Mouse (Mus musculus) neutrophil, adult 5-6 weeks (primary cell): Measurements from ENCODE around the gene Tle3. TPM values are rescaled to one million over a fixed set of nuclear protein-coding genes. Genes with fewer than 3 reads are reported as not detected.

ENCODE experiments used
- ATAC-seq: fragments of 151-379, 151-347 bp; 2 replicates; pipeline ENCODE4 v1.8.0; 2017; ENCODE audit warnings: mild to moderate bottlenecking, moderate TSS enrichment; ENCODE audit not compliant: insufficient number of reproducible peaks, poor library complexity, low FRiP score, severe bottlenecking; ENCODE audit errors: extremely low read depth
- total RNA-seq: library from RNA; stranded (forward); fragments of 200-1000 nt; gene quantifications from 2 replicates; pipeline ENCODE4 v1.2.3, GENCODE M21; 2017

Gene Tle3
- total RNA-seq, 1 experiment from 2014 or later, result 232 TPM

DNA sequence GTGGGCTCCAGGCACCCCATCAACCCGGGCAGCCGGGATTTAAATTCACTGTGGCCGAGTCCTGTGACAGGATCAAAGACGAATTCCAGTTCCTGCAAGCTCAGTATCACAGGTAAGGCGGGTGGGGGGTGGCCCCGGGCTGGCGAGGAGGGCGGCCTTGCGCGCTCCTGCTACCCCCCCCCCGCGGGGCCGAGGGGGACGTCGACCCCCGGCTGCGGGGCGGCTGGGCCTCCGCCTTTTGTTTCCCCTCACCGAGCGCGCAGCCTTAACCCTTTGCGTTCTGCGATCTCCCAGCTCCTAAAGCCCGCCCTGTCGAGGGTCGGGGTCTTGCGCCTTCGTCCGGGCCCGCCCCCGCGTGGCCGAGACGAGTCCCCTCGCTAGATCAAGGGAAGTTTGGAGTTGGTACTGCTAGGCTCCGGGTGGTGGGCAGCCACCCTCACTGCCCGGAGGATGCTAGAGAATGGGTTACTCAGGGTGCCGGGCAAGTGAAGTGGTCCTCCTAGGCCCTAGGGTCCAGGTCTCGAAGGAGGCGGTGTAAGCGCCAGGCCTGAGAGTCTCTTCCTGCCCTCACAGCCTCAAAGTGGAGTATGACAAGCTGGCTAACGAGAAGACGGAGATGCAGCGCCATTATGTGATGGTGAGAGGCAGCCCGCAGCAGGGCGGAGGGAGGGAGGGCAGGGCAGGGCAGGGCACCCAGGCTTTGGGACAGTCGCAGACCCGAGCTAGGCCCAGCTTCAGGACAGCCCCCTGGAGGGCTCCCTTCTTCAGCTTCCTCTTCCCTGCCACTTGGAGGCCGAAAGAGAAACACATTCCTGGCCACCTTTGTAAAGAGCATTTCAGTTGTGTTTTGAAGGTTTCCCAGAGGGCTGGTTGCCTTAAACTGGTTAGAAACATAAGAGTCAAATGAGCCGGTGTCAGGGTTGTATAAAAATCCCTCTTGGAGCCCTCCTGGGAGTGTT is 2.1 kb downstream of the Tle3 start:
- no peak for ATAC-seq

DNA sequence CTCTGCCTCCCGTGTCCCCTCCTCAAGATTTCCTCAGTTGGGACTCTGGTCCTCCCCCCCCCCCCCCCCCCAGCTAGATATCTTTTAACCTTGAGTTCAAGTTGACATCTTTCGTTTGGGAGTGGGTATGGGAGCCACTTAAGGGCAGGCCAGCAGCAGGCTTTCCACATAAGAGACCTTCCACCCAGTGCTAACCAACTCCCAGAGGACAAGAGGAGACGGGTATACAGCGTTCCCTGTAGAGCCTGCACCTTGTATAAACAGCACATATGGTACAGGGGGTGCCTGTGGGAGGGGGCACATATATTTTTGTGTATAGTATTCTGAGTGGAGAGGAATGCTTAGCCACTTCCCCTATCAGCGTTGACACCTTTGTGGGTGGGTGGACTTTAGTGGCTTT is 2.8 kb downstream of the Tle3 start:
- ATAC-seq, result no peak

DNA sequence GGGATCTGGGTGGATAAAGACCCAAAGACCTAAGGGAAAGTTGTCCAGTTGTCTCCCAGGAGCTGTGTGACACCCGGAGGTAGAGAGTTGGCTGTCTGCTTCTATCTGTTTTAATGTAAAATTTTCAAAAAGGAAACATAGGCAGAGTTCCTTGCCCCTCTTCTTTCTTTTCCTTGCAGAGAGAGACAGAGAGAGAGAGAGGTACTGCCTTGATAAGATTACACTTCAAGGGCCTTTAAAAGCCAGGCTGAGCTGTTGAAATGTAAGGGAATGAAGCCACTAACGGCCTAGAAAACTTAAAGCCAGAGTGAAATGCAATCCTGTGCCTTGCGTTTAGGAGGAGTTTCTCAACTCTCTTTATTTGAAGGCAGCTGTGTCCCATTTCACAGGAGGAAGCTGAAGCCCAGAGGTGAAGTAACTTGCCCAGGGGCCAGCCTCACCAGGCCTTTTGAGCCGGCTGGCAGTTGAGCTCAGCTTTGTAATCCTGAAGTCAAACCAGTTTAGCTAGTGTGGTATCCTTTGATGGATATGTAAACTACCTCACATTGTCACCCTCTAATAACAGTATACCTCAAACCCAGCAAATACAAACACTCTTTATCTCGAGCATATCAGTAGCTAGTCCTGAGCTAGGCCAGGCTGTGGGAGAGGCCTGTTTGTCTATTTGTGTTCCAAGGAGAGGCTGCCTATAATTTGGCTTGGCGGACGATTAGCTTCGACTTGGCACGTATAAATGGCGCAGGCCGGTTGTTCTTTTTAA is 3.8 kb downstream of the Tle3 start:
- ATAC-seq, result no peak

DNA sequence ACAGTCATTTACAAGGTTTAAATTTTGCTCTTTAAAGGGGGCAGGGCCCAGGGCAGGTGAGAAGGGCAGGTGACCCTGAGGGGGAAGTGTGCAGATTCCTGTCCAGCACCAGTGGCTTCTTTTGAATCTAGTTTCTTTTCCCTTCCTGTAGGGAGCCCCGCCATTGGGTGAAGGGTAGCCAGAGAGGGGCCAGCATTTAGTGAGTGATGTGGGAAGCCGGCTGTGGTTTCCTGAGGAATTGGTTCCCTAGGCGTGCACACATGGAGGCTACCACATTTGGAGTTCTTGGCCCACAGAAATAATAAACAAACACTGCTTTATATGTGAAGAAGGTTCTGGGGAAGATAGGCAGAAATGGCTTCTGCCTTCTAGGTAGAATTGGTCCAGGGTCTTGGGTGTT is 4.5 kb downstream of the Tle3 start:
- ATAC-seq, result no peak

DNA sequence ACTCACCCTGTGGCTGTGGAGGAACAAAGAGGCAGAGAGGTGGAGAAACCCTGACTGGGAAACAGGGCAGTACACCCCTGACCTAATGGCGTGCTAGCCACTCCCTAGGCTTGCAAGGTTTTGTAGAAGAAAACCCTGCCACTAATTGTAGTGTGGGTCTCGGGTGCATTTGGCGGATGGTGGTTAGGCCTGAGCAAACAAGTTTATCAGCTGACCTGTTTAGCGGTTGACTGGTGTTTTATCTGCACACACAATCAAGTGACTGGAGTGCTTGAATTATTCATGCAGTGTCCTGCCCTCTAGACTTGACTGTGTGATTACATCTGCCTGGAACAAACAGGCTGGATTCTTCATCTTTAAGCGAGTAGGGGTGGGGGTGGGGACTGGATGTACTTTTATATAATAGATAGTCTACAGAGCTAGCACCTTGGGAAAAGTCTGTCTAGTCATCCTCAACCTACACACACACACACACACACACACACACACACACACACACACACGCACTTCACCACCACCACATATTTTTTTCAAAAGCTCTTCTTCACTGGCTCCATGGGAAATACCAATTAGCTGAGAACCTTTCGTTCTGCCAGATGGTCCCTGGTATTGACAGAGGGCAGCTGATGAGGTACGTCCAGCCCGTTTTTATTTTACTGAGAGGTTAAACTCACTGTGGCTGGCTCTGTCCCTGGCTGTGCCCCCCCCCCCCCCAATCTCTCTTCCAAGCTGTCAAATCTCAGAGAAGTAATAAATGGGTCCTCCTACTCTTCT is 5.7 kb downstream of the Tle3 start:
- no peak for ATAC-seq

DNA sequence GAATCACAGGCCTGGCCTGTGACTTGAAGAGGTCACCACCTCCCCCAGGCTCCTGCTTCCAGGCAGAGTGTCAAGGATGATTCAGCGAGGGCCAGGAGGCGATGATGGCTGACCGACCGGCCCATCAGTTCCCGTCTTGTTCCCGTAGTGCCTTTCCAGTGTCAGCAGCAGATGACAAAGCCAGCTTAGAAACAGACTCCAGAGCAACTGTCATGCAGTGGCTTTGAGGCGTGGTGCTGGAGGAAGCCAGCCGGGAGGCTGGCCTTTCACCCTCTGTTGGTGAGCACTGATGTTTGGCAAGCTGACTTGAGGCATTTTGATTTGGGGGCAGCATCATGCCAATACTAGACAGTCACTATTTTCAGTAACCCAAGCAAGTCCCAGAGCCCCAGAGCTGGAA is 6.3 kb downstream of the Tle3 start:
- ATAC-seq, result 0 out of 2 replicates have a peak, but pooled peaks have one; percentile 10

DNA sequence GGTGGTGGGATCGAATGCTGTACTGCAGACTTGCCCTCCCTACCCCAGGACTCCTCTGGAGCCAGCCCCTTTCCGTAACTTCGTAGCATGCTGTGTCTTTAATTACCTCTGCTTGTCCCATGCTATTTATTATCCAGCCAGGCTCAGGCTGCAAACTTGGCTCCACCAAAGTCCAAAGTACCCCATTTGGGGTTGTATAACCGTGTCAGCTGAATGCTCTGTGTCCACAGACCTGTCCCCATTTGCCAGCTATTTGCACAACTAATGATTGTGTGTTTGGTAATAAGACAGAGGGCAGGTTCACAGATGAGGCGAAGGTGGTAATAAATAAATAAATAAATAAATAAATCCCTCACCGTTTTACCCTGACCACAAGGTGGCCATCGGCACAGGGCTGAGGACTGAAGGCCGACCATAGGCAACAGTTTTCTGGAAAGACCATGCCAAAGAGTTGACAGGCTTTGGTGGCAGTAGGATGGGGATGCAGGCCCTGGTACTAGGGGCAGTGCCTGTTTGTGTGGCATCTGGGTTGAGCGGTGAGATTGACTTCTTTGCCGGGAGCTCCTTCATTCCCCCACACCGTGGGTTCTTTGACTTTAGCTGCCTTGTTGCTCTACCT is 7.0 kb downstream of the Tle3 start:
- no peak for ATAC-seq

DNA sequence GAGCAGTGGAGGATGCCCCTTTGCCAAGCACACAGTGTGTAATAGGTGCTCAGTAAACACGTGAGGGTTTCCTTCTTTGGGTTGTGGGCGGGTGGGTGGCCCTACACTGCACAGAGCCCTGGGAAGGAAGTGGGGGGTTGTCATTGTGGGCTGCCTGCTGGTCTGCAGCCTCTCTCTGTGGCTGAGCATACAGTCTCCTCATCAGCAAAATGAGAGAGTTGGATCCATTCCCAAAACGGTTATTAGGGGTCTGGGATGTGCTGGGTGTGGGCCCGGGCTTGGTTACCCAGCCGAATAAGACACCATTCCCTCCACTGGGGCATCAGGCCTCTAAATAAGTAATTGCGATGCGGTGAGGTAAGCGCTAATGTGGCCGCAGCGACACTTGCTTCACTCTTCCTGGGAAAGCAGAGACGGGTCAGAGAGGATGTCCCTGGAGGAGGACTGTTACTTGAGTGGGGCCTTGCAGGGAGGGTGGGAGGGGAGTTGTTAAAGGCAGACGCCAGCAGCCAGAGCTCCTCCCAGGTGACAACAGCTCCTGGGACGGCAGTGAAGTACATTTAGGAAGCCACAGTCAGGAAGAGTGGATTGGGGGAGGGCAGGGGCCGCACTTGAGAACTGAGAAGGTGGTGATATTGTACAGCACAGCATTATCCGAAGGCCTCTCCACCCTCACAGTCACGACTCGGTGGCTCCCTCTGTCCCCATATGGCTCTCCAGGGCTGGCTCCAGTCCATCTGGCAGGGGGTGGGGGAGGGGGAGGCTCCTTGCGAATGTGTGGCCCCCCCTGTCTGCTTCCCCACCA is 8.3 kb downstream of the Tle3 start:
- ATAC-seq, result peak; percentile 23; the same call in 1 of the 2 replicates

DNA sequence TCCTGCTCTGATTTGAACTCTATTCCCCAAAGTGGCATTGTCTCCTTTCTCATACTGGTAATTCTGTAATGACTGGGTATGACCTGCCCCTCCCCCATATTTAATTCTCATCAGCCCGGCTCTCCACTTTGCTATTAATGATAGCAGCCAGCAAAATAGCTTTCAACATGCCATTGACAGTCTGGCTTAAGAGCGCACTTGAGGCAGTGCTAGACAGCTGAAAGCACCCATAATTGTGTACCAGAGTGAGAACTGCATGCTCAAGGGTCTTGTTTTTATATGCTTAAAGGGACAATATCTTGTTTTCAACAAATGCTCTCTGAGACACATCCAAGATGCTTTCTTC is 8.9 kb downstream of the Tle3 start:
- ATAC-seq, result no peak

DNA sequence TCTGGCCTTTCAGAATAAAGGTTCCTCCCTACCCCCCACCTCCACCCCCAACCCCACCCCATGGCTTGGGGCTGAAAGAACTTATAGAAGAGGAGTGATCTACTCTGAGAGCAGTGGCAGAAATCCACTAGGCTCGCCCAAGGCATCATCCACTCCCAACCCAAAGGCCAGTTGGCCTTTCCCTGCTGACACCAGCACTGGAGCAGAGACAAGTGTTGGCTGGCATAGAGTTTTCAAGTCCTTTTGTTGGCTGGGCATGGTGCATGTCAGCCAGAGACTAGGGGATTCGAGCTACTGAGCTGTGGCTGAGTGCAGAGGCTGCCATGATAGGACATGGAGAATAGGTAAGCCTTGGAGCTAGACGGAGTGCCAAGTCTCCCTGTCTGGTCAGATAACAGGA is 9.3 kb downstream of the Tle3 start:
- ATAC-seq, result no peak

DNA sequence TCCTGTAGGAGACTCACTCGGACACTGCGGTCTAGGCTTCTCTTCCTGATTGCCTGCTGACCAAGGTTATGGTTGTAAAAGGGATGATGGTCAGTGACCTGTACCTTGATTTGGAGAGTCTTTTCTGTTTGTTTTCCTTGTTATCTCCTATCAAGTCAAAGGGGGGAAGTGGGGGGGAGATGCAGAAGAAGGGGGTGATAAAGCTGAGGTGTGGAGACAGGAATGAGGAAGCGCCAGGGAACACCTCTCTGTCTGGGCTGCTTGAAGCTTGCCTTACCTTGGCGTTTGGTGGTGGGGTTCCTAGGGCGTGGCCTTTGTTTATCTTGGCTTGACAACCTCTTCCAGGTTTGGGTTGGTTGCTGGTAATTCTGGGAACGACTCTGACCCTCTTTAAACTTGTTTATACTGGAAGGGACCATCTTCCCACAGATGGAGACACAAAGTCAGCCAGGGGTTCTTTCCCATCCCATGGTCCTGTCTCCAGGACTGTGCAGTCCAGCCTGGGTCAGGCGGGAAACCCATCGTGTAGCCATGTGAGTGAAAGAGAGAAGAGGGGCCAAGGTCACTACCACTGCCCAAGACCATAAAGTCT is 10.5 kb downstream of the Tle3 start:
- ATAC-seq, result no peak

DNA sequence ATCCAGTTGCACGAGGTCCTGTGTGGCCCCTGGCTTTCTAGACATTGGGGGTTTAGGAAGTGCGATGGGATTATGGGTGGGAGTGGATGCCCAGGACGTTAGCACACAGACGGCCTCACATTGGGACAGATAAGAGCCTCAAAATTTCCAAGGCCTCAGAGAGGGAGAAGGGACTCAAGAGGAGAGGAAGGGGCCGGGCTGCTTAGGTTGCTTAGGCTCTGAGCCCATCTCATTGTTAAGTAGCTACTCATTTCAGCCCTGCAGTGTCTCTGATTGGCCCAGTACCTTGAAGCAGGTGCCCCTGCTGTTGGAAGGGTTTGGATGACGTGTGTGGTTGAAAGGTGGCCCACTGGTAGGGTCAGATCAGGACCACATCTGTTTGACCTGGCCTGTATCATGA is 11.9 kb downstream of the Tle3 start:
- no peak for ATAC-seq

DNA sequence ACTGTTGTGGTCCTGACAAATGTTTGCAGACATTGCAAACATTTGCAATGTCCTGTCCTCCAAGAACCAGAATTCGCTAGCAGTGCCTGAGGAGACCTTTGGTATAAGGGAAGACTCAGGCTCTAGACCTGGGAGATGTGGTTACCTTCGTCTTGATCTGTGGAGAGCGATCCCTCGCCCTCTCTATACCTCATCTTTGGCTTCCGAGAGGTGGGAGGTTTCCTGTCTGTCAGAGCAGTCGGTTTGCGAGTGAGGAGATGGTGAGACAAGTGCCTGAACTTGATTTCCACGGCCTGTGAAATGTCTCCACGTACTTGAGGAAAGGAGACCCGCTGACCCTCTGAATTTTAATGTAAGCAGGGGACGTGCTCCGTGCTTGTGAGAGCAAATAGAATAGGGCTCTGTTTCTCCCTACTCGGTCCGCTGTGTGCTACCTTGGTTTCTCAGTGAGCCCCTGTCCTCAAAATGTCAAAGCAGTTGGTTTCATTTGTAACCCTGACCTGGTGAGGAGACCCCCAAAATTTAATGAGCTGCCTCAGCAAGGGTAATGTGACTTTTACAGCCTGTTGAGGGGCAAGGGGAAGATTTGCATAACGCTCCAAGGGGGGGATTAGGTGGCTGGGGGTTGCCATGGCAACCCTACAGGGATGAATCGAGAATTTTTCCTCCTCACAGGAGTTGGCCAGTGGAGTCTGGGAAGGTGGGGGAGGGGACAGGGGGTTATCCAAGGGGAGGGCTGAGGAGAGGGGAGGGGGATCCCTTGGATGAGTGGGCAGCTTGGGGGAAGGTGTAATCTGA is 12.7 kb downstream of the Tle3 start:
- ATAC-seq, result no peak

DNA sequence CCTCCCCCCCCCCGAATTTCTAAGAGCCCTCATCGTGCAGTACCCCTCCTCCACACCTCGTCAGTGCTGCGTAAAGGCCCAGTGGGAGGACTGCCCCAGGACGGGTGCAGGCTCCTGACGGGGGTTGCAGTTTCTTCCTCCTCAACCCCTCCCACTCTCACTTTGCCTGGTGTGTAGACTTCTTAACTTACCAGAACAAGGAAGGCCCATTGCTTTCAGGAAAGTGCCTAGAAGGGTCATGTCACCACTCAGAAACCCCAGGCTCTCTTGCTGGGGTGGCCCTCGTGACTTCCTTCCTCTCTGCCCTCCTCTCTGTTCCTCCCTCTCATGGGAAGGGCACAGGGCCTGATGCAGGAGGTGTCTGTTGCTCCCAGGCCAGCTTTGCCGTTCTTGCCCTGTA is 13.6 kb downstream of the Tle3 start:
- ATAC-seq, result peak; percentile 87

DNA sequence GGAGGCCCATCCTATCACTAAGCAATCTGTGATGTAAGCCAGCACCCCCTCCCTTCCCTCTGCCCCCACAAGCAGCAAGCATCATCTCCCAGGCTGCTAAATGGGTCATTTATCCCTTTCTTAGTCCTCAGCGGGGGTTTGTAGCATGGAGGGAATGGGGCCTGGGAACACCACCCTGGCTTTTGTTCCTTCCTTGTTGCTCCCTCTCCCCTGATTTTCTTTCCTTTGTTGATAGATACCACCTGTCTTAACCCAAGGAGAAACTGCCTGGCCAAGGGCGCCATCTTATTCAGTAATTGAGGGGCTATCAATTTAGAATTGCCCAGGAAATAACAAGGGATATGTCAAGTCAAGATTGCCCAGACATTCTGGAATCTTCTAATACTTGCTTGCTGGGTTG is 14.1 kb downstream of the Tle3 start:
- ATAC-seq, result no peak

DNA sequence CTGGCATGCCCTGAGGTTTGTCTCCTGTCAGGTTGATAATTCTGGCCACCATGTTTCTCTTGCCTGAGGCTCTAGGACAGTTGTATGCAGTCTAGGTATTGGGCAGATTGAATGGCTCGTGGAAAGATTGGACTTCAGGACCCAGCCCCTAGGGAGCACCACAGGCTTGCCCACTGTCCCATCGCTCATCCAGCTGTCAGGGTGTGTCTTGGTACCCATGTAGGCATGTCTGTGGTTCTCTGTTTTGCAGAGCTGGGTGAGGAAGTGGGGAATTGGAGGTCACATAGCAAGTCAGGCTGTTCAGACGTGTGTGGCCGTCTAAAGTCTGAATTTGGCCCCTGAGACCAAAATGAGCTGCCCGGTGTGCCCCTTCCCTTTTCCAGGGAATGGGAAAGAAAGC is 15.6 kb downstream of the Tle3 start:
- peak; percentile 24; the same call in 1 of the 2 replicates for ATAC-seq

DNA sequence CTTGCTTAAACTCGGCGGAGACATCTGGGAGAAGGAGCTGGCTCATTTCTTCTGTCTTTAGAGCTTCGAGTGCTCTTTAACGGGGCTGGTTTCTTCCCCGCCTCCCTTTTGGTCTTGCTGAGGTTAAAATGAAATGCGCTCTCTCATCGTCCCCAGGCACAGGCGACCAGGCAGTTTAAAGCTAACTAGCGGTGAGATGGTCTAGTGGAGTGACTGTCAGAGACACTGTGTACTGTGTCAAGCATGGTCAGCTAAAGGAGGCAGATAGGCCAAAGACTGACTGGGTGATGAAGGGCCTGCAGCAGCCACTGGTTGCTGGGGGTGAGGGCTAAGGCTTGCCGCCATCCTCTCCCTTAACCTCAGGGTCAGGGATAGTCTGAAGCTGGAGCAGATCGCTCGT is 16.0 kb downstream of the Tle3 start:
- no peak for ATAC-seq
